Mouse (Mus musculus): ENCODE measurements around the gene Ube2c. TPM values are rescaled to one million over a fixed set of nuclear protein-coding genes. Genes with fewer than 3 reads are reported as not detected.
A peak's percentile ranks its signal among the peaks of the same experiment; 100 is the strongest.
"Not testable (repeated sequence)": the region's sequence is repeated elsewhere in the genome, so short reads cannot be mapped to it uniquely, and the experiment has no call there.

Gene Ube2c
- total RNA-seq, 2 experiments from 2014 or later = 184 to 279 TPM

GRCm38 (mm10) chr2:164786388-164786885 lies 16.7 kb downstream of the Ube2c start:
- 0 out of 2 replicates have a peak, but pooled peaks have one; percentile 10 for ATAC-seq (replicated peaks; ENCODE audit: poor library complexity)

- ATAC-seq (replicated peaks; ENCODE audit: poor library complexity) = peak; percentile 59
Measured at GRCm38 (mm10) chr2:164787032-164787431, 17.3 kb downstream of the Ube2c start.

- no peak for ATAC-seq (replicated peaks; ENCODE audit: poor library complexity)
Measured at GRCm38 (mm10) chr2:164787779-164788178, 18.1 kb downstream of the Ube2c start.

GRCm38 (mm10) chr2:164788411-164788810 lies 18.7 kb downstream of the Ube2c start:
- ATAC-seq (replicated peaks; ENCODE audit: poor library complexity) = no peak

GRCm38 (mm10) chr2:164790451-164790850 lies 20.8 kb downstream of the Ube2c start:
- ATAC-seq (replicated peaks; ENCODE audit: poor library complexity) = no peak

- ATAC-seq (replicated peaks; ENCODE audit: poor library complexity) = no peak
Measured at GRCm38 (mm10) chr2:164791841-164792261, 22.2 kb downstream of the Ube2c start.

GRCm38 (mm10) chr2:164792400-164793190 lies 22.9 kb downstream of the Ube2c start:
- ATAC-seq (replicated peaks; ENCODE audit: poor library complexity) = no peak

- ATAC-seq (replicated peaks; ENCODE audit: poor library complexity) = peak; percentile 81
Measured at GRCm38 (mm10) chr2:164793236-164793635, 23.5 kb downstream of the Ube2c start.

GRCm38 (mm10) chr2:164793772-164794171 lies 24.1 kb downstream of the Ube2c start:
- peak; percentile 41 for ATAC-seq (replicated peaks; ENCODE audit: poor library complexity)

- ATAC-seq (replicated peaks; ENCODE audit: poor library complexity) = peak; percentile 90
Measured at GRCm38 (mm10) chr2:164794293-164794692, 24.6 kb downstream of the Ube2c start.

- no peak for ATAC-seq (replicated peaks; ENCODE audit: poor library complexity)
Measured at GRCm38 (mm10) chr2:164795868-164796267, 26.2 kb downstream of the Ube2c start.

GRCm38 (mm10) chr2:164798554-164798953 lies 28.9 kb downstream of the Ube2c start:
- not testable (repeated sequence) for ATAC-seq (replicated peaks; ENCODE audit: poor library complexity)

GRCm38 (mm10) chr2:164800252-164801004 lies 30.7 kb downstream of the Ube2c start:
- no peak for ATAC-seq (replicated peaks; ENCODE audit: poor library complexity)

GRCm38 (mm10) chr2:164803201-164803920 lies 33.7 kb downstream of the Ube2c start:
- no peak for ATAC-seq (replicated peaks; ENCODE audit: poor library complexity)

- ATAC-seq (replicated peaks; ENCODE audit: poor library complexity) = no peak
Measured at GRCm38 (mm10) chr2:164803921-164804313, 34.2 kb downstream of the Ube2c start.

GRCm38 (mm10) chr2:164804533-164805331 lies 35.0 kb downstream of the Ube2c start, which contains the start of the genes Acot8 and Zswim3:
Gene Acot8, minus strand, starts transcription at chr2:164804882.
Gene Zswim3, plus strand, starts transcription at chr2:164805098.
- peak; percentile 93 for ATAC-seq (replicated peaks; ENCODE audit: poor library complexity)

- ATAC-seq (replicated peaks; ENCODE audit: poor library complexity) = peak; percentile 50
Measured at GRCm38 (mm10) chr2:164805332-164805718, 35.6 kb downstream of the Ube2c start.

GRCm38 (mm10) chr2:164806614-164807013 lies 36.9 kb downstream of the Ube2c start:
- no peak for ATAC-seq (replicated peaks; ENCODE audit: poor library complexity)

GRCm38 (mm10) chr2:164813557-164813956 lies 43.9 kb downstream of the Ube2c start:
- ATAC-seq (replicated peaks; ENCODE audit: poor library complexity) = no peak

GRCm38 (mm10) chr2:164815348-164815747 lies 45.6 kb downstream of the Ube2c start:
- ATAC-seq (replicated peaks; ENCODE audit: poor library complexity) = peak; percentile 77
